Mouse (Mus musculus) thymus, adult 2 months (tissue): ENCODE measurements around the gene Map3k9. TPM values are rescaled to one million over a fixed set of nuclear protein-coding genes. Genes with fewer than 3 reads are reported as not detected.

ENCODE experiments used
- DNase-seq: peaks from one replicate; pipeline ENCODE4 v3.0.0; 2021
- H3K27ac ChIP-seq: fragments of 200-500 bp; 2 replicates; pipeline ENCODE4 v1.5.1; 2012; ENCODE audit warnings: low read length, control low read depth; ENCODE audit not compliant: control insufficient read depth, insufficient read depth
- H3K27me3 ChIP-seq: fragments of 200-500 bp; 2 replicates; pipeline ENCODE4 v1.6.1; 2012; ENCODE audit warnings: mild to moderate bottlenecking, low read length, moderate library complexity, mixed read lengths; ENCODE audit not compliant: control insufficient read depth, insufficient read depth
- H3K36me3 ChIP-seq: fragments of 200-500 bp; 2 replicates; pipeline ENCODE4 v1.6.1; 2012; ENCODE audit warnings: mild to moderate bottlenecking, low read length, moderate library complexity; ENCODE audit not compliant: control insufficient read depth, insufficient read depth
- H3K4me1 ChIP-seq: fragments of 200-500 bp; replicated peaks from 2 replicates; pipeline ENCODE4 v1.6.1; 2012; ENCODE audit warnings: low read length; ENCODE audit not compliant: control insufficient read depth, insufficient read depth
- H3K4me3 ChIP-seq: fragments of 200-500 bp; 2 replicates; pipeline ENCODE4 v1.5.1; 2012; ENCODE audit warnings: mild to moderate bottlenecking, low read length, control low read depth, moderate library complexity; ENCODE audit not compliant: control insufficient read depth, insufficient read depth
- CTCF ChIP-seq: fragments of 200-500 bp; IDR thresholded peaks from 2 replicates; pipeline ENCODE4 v1.5.1; 2012; ENCODE audit warnings: mild to moderate bottlenecking, control low read depth, low read length, moderate library complexity, borderline replicate concordance; ENCODE audit not compliant: control insufficient read depth, poor library complexity, insufficient read depth; ENCODE audit errors: extremely low read depth
- POLR2A ChIP-seq: fragments of 200-500 bp; IDR thresholded peaks from 2 replicates; pipeline ENCODE4 v1.6.1; 2012; ENCODE audit warnings: mild to moderate bottlenecking, low read length, control low read depth, moderate library complexity; ENCODE audit not compliant: control insufficient read depth, poor library complexity, insufficient read depth; ENCODE audit errors: extremely low read depth
- WGBS: fragments of 180-500 bp; shearing (Covaris S2); methylation state at CpG from one replicate; pipeline ENCODE4 v1.1.7; 2018; 5-methylcytosine and 5-hydroxymethylcytosine counted together
- polyA plus RNA-seq: library from polyadenylated mRNA; depleted of rRNA; stranded (reverse); fragments of >200 nt; gene quantifications from 2 replicates; pipeline ENCODE4 v1.2.3, GENCODE M21; 2012

Map3k9 gene
- polyA plus RNA-seq, 1 experiment, result 1.1 TPM

- WGBS, result 94% methylated on average over 6 of the region's 6 CpGs
- no peaks in the 10 kb centered on the region for H3K27me3 ChIP-seq
- no peak overlapping the region for H3K4me3 ChIP-seq
- DNase-seq, result no peak
- no peaks in the 10 kb centered on the region for H3K4me1 ChIP-seq
- H3K36me3 ChIP-seq, result no peaks in the 10 kb centered on the region
- TF ChIP-seq CTCF (no peak), POLR2A (no peak)
- H3K27ac ChIP-seq, result no peak overlapping the region
Observed at GRCm38 (mm10) chr12:81724776-81725175, 56.2 kb downstream of the Map3k9 start.

- no peaks in the 10 kb centered on the region for H3K4me1 ChIP-seq
- no peaks in the 10 kb centered on the region for H3K36me3 ChIP-seq
- WGBS, result 88% methylated on average over 7 of the region's 7 CpGs
- no peaks in the 10 kb centered on the region for H3K27me3 ChIP-seq
- no peak for DNase-seq
- TF ChIP-seq CTCF (no peak), POLR2A (no peak)
- H3K27ac ChIP-seq, result no peak overlapping the region
- no peak overlapping the region for H3K4me3 ChIP-seq
Observed at GRCm38 (mm10) chr12:81723375-81723774, 57.6 kb downstream of the Map3k9 start.

- WGBS, result 18% methylated on average over 8 of the region's 8 CpGs
- Histone ChIP-seq H3K4me3 (no peak overlapping the region), H3K36me3 (no peaks in the 10 kb centered on the region), H3K27ac (no peak overlapping the region), H3K27me3 (no peaks in the 10 kb centered on the region), H3K4me1 (no peaks in the 10 kb centered on the region)
- no peak for DNase-seq
- no peak for TF ChIP-seq CTCF
- no peak for TF ChIP-seq POLR2A
Observed at GRCm38 (mm10) chr12:81719715-81720114, 61.3 kb downstream of the Map3k9 start.

- Histone ChIP-seq H3K27ac (no peak overlapping the region), H3K27me3 (no peaks in the 10 kb centered on the region), H3K4me1 (no peaks in the 10 kb centered on the region), H3K36me3 (no peaks in the 10 kb centered on the region), H3K4me3 (no peak overlapping the region)
- DNase-seq, result no peak
- TF ChIP-seq CTCF, result no peak
- 10% methylated on average over 5 of the region's 5 CpGs for WGBS
Observed at GRCm38 (mm10) chr12:81719161-81719560, 61.8 kb downstream of the Map3k9 start.

GRCm38 (mm10) chr12:81712618-81713017 lies 68.4 kb downstream of the Map3k9 start:
- WGBS, result 91% methylated on average over 4 of the region's 4 CpGs
- H3K4me1 ChIP-seq, result no peaks in the 10 kb centered on the region

GRCm38 (mm10) chr12:81702903-81703302 lies 78.1 kb downstream of the Map3k9 start:
- Histone ChIP-seq H3K27me3 (no peaks in the 10 kb centered on the region), H3K27ac (no peak overlapping the region), H3K4me1 (no peaks in the 10 kb centered on the region), H3K4me3 (no peak overlapping the region), H3K36me3 (no peaks in the 10 kb centered on the region)
- WGBS, result 0% methylated on average over 1 of the region's 1 CpGs
- DNase-seq, result no peak
- no peak for TF ChIP-seq POLR2A
- no peak for TF ChIP-seq CTCF

More at GRCm38 (mm10) chr12:81712618-81713017, 68.4 kb downstream of the Map3k9 start:
- Histone ChIP-seq H3K27ac (no peak overlapping the region), H3K27me3 (no peaks in the 10 kb centered on the region), H3K36me3 (no peaks in the 10 kb centered on the region), H3K4me3 (no peak overlapping the region)
- no peak for DNase-seq
- TF ChIP-seq CTCF (no peak), POLR2A (no peak)

- H3K4me1 ChIP-seq, result no peaks in the 10 kb centered on the region
- TF ChIP-seq CTCF (no peak), POLR2A (no peak)
- DNase-seq, result no peak
- no peak overlapping the region for H3K27ac ChIP-seq
- H3K36me3 ChIP-seq, result no peaks in the 10 kb centered on the region
- WGBS, result 57% methylated on average over 4 of the region's 4 CpGs
- H3K4me3 ChIP-seq, result no peak overlapping the region
- H3K27me3 ChIP-seq, result no peaks in the 10 kb centered on the region
Observed at GRCm38 (mm10) chr12:81698011-81698410, 83.0 kb downstream of the Map3k9 start.
